Mouse (Mus musculus): ENCODE measurements around the gene Ccdc125. TPM values are rescaled to one million over a fixed set of nuclear protein-coding genes. Genes with fewer than 3 reads are reported as not detected.
A peak's percentile ranks its signal among the peaks of the same experiment; 100 is the strongest.

Ccdc125 gene
- polyA plus RNA-seq, 1 experiment = 0.61 TPM

- TF ChIP-seq POLR2A (IDR thresholded peaks at IDR 0.05; ENCODE audit: borderline replicate concordance, insufficient read depth, low read length) (no peak), CTCF (IDR thresholded peaks at IDR 0.05; ENCODE audit: borderline replicate concordance, insufficient read depth, low read depth, low read length) (no peak)
- no peak overlapping the region for H3K27ac ChIP-seq (ENCODE audit: insufficient read depth, low read length)
- DNase-seq = peak in 1 of 2 experiments; percentile 21
- no peaks in the 10 kb centered on the region for H3K27me3 ChIP-seq (ENCODE audit: control insufficient read depth, insufficient read depth, low read length)
- H3K4me3 ChIP-seq (replicated peaks; ENCODE audit: insufficient read depth, low read depth, low read length) = no peak overlapping the region
- WGBS = 95% methylated on average over 5 of the region's 5 CpGs
- peaks cover 6% of the 10 kb centered on the region for H3K4me1 ChIP-seq (ENCODE audit: control insufficient read depth, insufficient read depth, low read length)
Measured at GRCm38 (mm10) chr13:100742831-100743230, 73.3 kb downstream of the Ccdc125 start.

GRCm38 (mm10) chr13:100743346-100744035 is 74.0 kb downstream of the Ccdc125 start:
- peak; percentile 16 to 20 for DNase-seq
- Histone ChIP-seq H3K4me3 (replicated peaks; ENCODE audit: insufficient read depth, low read depth, low read length) (peak overlapping the region; percentile 80), H3K27me3 (ENCODE audit: control insufficient read depth, insufficient read depth, low read length) (no peaks in the 10 kb centered on the region), H3K4me1 (ENCODE audit: control insufficient read depth, insufficient read depth, low read length) (peaks cover 6% of the 10 kb centered on the region), H3K27ac (ENCODE audit: insufficient read depth, low read length) (no peak overlapping the region)
- WGBS = 62% methylated on average over 11 of the region's 11 CpGs
- TF ChIP-seq POLR2A (IDR thresholded peaks at IDR 0.05; ENCODE audit: borderline replicate concordance, insufficient read depth, low read length) = no peak
- TF ChIP-seq CTCF (IDR thresholded peaks at IDR 0.05; ENCODE audit: borderline replicate concordance, insufficient read depth, low read depth, low read length) = no peak

- Histone ChIP-seq H3K27me3 (ENCODE audit: control insufficient read depth, insufficient read depth, low read length) (no peaks in the 10 kb centered on the region), H3K4me1 (ENCODE audit: control insufficient read depth, insufficient read depth, low read length) (peaks cover 6% of the 10 kb centered on the region), H3K4me3 (replicated peaks; ENCODE audit: insufficient read depth, low read depth, low read length) (peak within 1 kb of the TSS; percentile 80), H3K27ac (ENCODE audit: insufficient read depth, low read length) (peak within 1 kb of the TSS; percentile 90)
- under 1% methylated on average over 52 of the region's 52 CpGs for WGBS
- DNase-seq = peak; percentile 94 to 96
- TF ChIP-seq CTCF (IDR thresholded peaks at IDR 0.05; ENCODE audit: borderline replicate concordance, insufficient read depth, low read depth, low read length) (no peak), POLR2A (IDR thresholded peaks at IDR 0.05; ENCODE audit: borderline replicate concordance, insufficient read depth, low read length) (peak; percentile 83)
Measured at GRCm38 (mm10) chr13:100744036-100744744, 74.7 kb downstream of the Ccdc125 start, which contains the start of gene Mrps36. Gene Mrps36 (minus strand): TSS chr13:100744659.

GRCm38 (mm10) chr13:100746090-100746489 is 76.6 kb downstream of the Ccdc125 start:
- Histone ChIP-seq H3K27me3 (ENCODE audit: control insufficient read depth, insufficient read depth, low read length) (no peaks in the 10 kb centered on the region), H3K4me1 (ENCODE audit: control insufficient read depth, insufficient read depth, low read length) (peaks cover 6% of the 10 kb centered on the region), H3K4me3 (replicated peaks; ENCODE audit: insufficient read depth, low read depth, low read length) (no peak overlapping the region), H3K27ac (ENCODE audit: insufficient read depth, low read length) (no peak overlapping the region)
- DNase-seq = no peak
- TF ChIP-seq CTCF (IDR thresholded peaks at IDR 0.05; ENCODE audit: borderline replicate concordance, insufficient read depth, low read depth, low read length) (no peak), POLR2A (IDR thresholded peaks at IDR 0.05; ENCODE audit: borderline replicate concordance, insufficient read depth, low read length) (no peak)
- 81% methylated on average over 3 of the region's 3 CpGs for WGBS

Other genes with a start within 250 kb of the Ccdc125 start
- 0.13 and 0.15 TPM in 2 replicates for gene Naip1, start 216.8 kb upstream of the Ccdc125 start, polyA plus RNA-seq (2012; rRNA removed)
- 67.1 and 73.0 TPM in 2 replicates for gene Gtf2h2, start 177.1 kb upstream of the Ccdc125 start, polyA plus RNA-seq (2012; rRNA removed)
- gene Ocln, start 117.0 kb upstream of the Ccdc125 start, polyA plus RNA-seq (2012; rRNA removed) = 14.8 and 16.0 TPM in 2 replicates
- 13.5 and 16.4 TPM in 2 replicates for gene Marveld2, start 52.7 kb upstream of the Ccdc125 start, polyA plus RNA-seq (2012; rRNA removed)
- 141 and 148 TPM in 2 replicates for gene Ak6, start 18.7 kb upstream of the Ccdc125 start, polyA plus RNA-seq (2012; rRNA removed)
- gene Rad17, start 18.7 kb upstream of the Ccdc125 start, polyA plus RNA-seq (2012; rRNA removed) = 15.6 and 17.0 TPM in 2 replicates
- 13.8 and 16.0 TPM in 2 replicates for gene Taf9, start 18.1 kb upstream of the Ccdc125 start, polyA plus RNA-seq (2012; rRNA removed)
- 18.5 and 20.9 TPM in 2 replicates for gene Cdk7, start 61.2 kb downstream of the Ccdc125 start, polyA plus RNA-seq (2012; rRNA removed)
- gene Mrps36, start 74.9 kb downstream of the Ccdc125 start, polyA plus RNA-seq (2012; rRNA removed) = 115 and 119 TPM in 2 replicates
- gene Cenph, start 106.2 kb downstream of the Ccdc125 start, polyA plus RNA-seq (2012; rRNA removed) = 0.41 and 0.63 TPM in 2 replicates
- gene Ccnb1, start 116.9 kb downstream of the Ccdc125 start, polyA plus RNA-seq (2012; rRNA removed) = 0.18 and 0.33 TPM in 2 replicates
- 42.7 and 44.0 TPM in 2 replicates for gene Slc30a5, start 163.7 kb downstream of the Ccdc125 start, polyA plus RNA-seq (2012; rRNA removed)